Mouse (Mus musculus): Measurements from ENCODE around the gene Tmem203. TPM values are rescaled to one million over a fixed set of nuclear protein-coding genes. Genes with fewer than 3 reads are reported as not detected.
A peak's percentile ranks its signal among the peaks of the same experiment; 100 is the strongest.

Gene Tmem203
- total RNA-seq, 2 experiments from 2014 or later = 12.6 to 13.2 TPM

- no peak for DNase-seq (ENCODE audit: low spot score)
- intact Hi-C loops (cut with DNase I) = loop anchor here (5.0 kb wide), 1 partner anchor 73 kb away; the partner anchor contains the start of gene Man1b1
These were observed 3.6 kb downstream of the Tmem203 start for GRCm38 (mm10) chr2:25258887-25259286.

- no peak for DNase-seq (ENCODE audit: low spot score)
- intact Hi-C loops (cut with DNase I) = no loop called here
These were observed 6.6 kb downstream of the Tmem203 start for GRCm38 (mm10) chr2:25261870-25262269.

GRCm38 (mm10) chr2:25262291-25262767 is 7.1 kb downstream of the Tmem203 start, which contains the start of gene Tprn:
Gene Tprn (plus strand): TSS chr2:25262618.
- intact Hi-C loops (cut with DNase I) = no loop called here
- peak; percentile 92 for DNase-seq (ENCODE audit: low spot score)

GRCm38 (mm10) chr2:25262795-25263622 is 7.8 kb downstream of the Tmem203 start:
- no peak for DNase-seq (ENCODE audit: low spot score)
- intact Hi-C loops (cut with DNase I) = no loop called here

GRCm38 (mm10) chr2:25263623-25264285 is 8.5 kb downstream of the Tmem203 start:
- intact Hi-C loops (cut with DNase I) = no loop called here
- no peak for DNase-seq (ENCODE audit: low spot score)

GRCm38 (mm10) chr2:25264286-25264660 is 9.0 kb downstream of the Tmem203 start:
- no peak for DNase-seq (ENCODE audit: low spot score)
- intact Hi-C loops (cut with DNase I) = no loop called here

- intact Hi-C loops (cut with DNase I) = no loop called here
- no peak for DNase-seq (ENCODE audit: low spot score)
These were observed 9.6 kb downstream of the Tmem203 start for GRCm38 (mm10) chr2:25264851-25265250.

- intact Hi-C loops (cut with DNase I) = no loop called here
These were observed 10.8 kb downstream of the Tmem203 start for GRCm38 (mm10) chr2:25265897-25266656.

GRCm38 (mm10) chr2:25266720-25267119 is 11.5 kb downstream of the Tmem203 start:
- DNase-seq (ENCODE audit: low spot score) = peak; percentile 31
- intact Hi-C loops (cut with DNase I) = no loop called here

More at GRCm38 (mm10) chr2:25265897-25266656, 10.8 kb downstream of the Tmem203 start:
- peak; percentile 31 for DNase-seq (ENCODE audit: low spot score)

- intact Hi-C loops (cut with DNase I) = no loop called here
- no peak for DNase-seq (ENCODE audit: low spot score)
These were observed 12.0 kb downstream of the Tmem203 start for GRCm38 (mm10) chr2:25267241-25267640.

- intact Hi-C loops (cut with DNase I) = no loop called here
- DNase-seq (ENCODE audit: low spot score) = no peak
These were observed 12.6 kb downstream of the Tmem203 start for GRCm38 (mm10) chr2:25267746-25268309.

- intact Hi-C loops (cut with DNase I) = loop anchor here (5.0 kb wide), 1 partner anchor 60 kb away; the partner anchor contains the start of gene Man1b1
- peak; percentile 93 for DNase-seq (ENCODE audit: low spot score)
These were observed 16.7 kb downstream of the Tmem203 start, which contains the start of the genes Ssna1 and Anapc2 for GRCm38 (mm10) chr2:25271827-25272511. Gene Ssna1 (minus strand): TSS chr2:25272438. Gene Anapc2 (plus strand): TSS chr2:25272478.

GRCm38 (mm10) chr2:25272515-25272914 is 17.3 kb downstream of the Tmem203 start:
- DNase-seq (ENCODE audit: low spot score) = no peak
- intact Hi-C loops (cut with DNase I) = loop anchor here (5.0 kb wide), 1 partner anchor 60 kb away; the partner anchor contains the start of gene Man1b1

- intact Hi-C loops (cut with DNase I) = loop anchor here (5.0 kb wide), 1 partner anchor 59 kb away; the partner anchor contains the start of gene Man1b1
- DNase-seq (ENCODE audit: low spot score) = no peak
These were observed 17.8 kb downstream of the Tmem203 start for GRCm38 (mm10) chr2:25273010-25273409.

- DNase-seq (ENCODE audit: low spot score) = no peak
- intact Hi-C loops (cut with DNase I) = loop anchor here (2.0 kb wide), 1 partner anchor 14 kb away; no protein-coding TSS in a partner anchor
These were observed 24.0 kb downstream of the Tmem203 start for GRCm38 (mm10) chr2:25278928-25279882.

GRCm38 (mm10) chr2:25285551-25285950 is 30.3 kb downstream of the Tmem203 start:
- DNase-seq (ENCODE audit: low spot score) = no peak
- intact Hi-C loops (cut with DNase I) = no loop called here

GRCm38 (mm10) chr2:25286314-25286713 is 31.1 kb downstream of the Tmem203 start:
- DNase-seq (ENCODE audit: low spot score) = no peak
- intact Hi-C loops (cut with DNase I) = no loop called here

All from heart, postnatal 25 days (tissue).